Mouse (Mus musculus): ENCODE data around the gene Klhdc3. TPM values are rescaled to one million over a fixed set of nuclear protein-coding genes. Genes with fewer than 3 reads are reported as not detected.

The Klhdc3 gene
- 82.7 TPM for polyA plus RNA-seq (2017; shearing (Covaris generic))

DNA sequence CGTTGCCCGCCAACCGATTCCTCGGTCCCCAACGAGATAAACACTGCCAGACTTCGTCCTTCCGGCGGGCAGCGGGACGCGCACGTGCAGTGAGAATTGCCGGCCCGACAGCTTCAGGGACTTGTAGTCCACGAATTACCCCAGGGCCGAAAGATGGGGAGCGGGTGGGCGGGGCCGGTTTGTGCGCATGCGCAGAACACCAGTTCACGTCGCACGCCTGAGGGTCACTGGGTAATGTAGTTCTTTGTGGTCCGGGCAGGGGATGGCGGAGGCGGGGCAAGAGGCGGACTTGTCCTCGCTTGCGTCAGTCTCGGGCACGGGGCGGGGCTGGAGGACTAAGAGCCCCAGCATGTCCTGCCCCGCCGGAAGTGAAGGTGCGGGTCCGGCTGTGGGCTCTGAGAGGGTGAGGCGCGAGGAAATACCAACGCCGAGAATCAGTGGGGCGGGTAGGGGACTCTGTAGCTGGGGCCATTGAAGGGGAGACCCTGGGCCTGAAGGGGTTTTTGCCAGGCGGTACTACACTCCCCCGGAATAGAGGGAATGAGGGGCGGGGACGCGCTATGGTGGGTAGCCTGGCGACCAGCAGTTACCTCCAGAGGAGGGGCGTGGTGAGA, at the start of gene Klhdc3:
Gene Klhdc3, minus strand, starts transcription at position 155 of the 614 bp plus-strand sequence.

DNA sequence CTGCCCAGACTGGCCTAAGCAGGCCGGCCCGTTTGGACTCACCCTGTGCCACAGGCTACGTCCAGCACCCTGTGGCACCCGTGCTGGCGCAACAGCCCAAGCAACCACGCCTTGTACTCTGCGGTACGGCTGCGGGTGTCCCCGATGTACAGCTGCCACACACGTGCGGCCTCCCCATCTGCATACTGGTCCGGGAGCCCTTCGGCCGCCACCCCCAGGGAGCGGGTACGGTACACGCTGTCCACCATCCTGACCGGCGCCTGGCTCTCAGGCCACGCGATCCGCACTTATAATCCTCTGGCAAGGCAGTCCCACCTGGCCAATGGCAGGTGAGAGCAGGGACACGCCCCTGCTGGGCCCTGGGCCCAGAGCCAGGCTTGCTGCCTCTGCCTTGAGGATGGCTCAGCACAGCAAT, 48.2 kb upstream of the Klhdc3 start, which contains the start of gene Gnmt:
Gene Gnmt, minus strand, starts transcription at position 265 of the 415 bp plus-strand sequence.

DNA sequence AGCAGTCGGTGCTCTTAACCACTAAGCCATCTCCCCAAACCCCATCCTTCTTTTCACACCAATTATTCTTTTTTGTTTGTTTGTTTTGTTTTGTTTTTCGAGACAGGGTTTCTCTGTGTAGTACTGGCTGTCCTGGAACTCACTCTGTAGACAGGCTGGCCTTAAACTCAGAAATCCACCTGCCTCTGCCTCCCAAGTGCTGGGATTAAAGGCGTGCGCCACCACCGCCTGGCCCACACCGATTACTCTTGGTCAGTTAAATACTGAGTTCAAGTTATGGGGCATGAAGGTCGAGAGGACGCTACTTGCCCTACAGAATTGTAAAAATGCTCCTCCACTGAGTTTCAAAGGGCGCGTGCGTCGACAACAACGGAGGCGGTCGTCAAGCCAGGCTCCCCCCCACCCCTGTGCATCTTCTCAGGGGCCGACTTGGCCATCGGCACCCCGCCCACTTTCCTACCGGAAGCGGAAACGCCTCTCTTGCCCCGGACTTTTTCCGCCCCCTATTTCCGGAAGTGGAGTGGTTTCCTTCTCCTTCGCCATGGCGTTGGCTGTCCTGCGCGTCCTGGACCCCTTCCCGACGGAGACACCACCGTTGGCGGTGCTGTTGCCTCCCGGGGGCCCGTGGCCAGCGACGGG, 30.4 kb upstream of the Klhdc3 start, which contains the start of gene Pex6:
Gene Pex6, plus strand, starts transcription at position 505 of the 639 bp plus-strand sequence.

GRCm38 (mm10) chr17:46704887-46705835, 24.4 kb upstream of the Klhdc3 start, which contains the start of gene Ppp2r5d:
Gene Ppp2r5d, minus strand, starts transcription at chr17:46705111.

DNA sequence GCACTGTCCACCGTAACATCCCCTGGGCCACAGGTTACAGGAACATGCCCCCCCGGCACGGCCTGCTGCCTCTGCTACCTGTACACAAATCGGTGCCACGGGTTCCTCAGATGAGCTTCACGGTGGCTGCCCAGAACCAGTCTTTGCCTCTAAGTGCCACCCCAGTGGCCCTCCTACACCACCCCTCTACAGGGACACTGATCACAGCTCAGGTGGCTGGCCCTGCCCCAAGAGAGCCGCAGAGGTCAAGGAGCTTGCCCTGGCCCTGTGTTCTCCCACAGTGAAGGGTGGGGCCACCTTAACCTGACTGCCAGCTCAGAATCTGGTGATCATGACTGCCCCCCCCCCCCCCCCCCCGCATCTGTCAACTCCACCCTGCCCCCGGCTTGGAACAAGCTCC, 2.3 kb downstream of the Klhdc3 start, which contains the start of gene Mea1:
Gene Mea1, plus strand, starts transcription at position 378 of the 400 bp plus-strand sequence.

DNA sequence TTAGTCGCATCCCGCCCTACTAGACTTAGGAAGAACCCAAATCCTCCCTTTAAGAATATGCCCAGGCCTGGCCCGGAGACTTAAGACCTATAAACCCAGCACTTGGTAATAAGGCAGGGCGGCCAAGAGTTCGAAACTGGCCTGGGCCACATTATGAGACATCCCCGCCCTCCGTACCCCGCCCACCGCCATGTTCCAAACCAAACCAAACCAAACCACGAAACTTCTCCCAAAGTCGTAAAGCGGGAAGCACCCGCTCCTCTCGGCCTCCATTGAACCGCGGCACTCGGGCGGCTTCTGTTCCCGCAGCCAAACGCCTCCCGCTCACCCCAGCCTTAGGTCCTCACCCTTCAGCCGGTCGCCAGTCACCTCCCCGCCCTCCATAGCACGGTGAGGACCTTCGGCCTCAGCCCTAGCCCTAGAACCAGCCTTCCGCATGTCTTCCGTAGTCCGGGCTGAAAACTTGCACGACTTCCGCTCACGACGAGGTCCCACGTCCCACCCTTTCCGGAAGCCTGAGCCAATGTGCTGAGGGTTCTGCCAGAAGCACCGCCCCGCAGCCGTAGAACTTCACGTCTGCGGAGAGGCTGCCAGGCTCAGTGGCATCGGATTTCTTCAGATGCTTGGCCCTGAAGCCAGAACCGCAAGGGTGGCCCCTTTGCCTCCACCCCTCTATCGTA, 6.7 kb downstream of the Klhdc3 start, which contains the start of gene Rrp36:
Gene Rrp36, minus strand, starts transcription at position 503 of the 680 bp plus-strand sequence.

DNA sequence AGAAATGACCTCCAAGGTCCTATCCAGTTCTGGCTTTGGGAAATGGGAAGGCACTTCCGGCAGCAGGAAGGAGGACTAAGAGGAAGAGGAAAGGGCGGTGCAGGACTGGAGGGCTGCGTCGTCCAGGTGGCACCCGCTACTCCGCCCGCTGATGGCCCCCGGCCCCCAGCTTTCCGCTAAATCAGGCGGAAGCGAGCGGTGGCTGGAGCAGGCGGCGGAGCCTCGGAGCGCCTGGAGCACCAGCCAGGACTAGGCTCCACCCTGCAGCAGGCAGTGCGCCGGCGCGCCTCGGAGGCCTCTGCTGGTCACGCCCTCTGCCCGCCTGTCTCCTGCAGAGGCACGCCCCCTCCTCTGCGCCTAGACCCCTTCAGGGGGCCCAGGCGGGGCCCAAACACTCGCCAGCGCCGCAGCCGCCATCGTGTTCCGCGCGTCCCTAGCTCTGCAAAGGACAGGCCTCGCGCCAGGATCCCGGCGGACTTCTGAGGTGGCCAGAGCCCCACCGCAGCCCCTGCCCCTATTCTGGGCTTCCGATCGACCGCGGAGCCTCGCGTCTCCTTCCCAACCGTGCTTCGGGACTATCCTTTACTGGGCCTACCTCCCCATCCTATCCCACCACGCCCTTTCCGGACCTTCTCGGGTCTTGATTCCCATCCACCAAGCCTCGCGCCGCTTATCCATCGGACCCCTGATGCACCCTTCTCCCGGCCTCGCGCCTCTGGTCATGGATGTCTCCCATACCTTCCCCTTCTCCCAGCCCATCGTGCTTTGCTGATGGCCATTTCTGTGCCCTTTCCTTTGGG, 30.3 kb downstream of the Klhdc3 start, which contains the start of gene Cul7:
Gene Cul7, plus strand, starts transcription at position 106 of the 800 bp plus-strand sequence.

DNA sequence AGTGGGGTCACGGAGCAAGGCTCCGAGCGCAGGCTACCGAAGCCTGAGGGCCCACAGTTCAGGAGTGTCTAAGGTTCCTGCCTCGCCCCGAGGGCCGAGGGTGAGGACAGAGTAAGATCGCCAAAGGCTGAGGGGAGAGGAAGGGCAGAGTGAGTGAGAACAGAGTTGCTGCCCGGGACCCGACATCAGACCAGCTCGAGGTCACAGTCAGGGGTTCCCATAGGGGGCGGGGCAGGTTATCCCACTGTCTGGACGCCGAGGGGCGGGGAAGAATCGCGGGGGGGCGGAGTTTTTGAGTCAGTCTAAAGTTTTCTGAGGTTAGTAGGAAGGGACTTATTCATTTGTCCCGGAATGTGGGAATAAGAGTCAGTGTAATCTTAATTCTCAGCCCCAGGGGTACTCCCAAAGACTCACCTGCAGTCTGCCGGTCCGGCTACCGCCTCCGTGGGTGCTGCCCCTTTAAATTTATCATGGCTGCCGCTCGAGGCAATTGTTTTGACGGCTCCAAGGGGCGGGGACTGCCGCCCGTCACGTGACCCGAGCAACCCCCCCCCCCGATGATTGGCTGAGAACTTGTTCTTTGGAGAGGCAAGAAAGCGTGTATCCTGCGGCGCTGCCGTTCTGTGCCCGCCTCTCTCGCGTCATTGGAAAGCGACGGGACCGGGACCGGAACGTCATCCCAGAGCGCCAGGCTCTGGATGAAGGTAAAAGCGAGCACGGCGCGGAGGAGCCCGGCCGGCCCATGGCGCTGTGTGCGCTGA, 35.0 kb downstream of the Klhdc3 start, which contains the start of the genes Klc4 and Mrpl2:
Gene Klc4, minus strand, starts transcription at position 462 of the 761 bp plus-strand sequence.
Gene Mrpl2, plus strand, starts transcription at position 669 of the 761 bp plus-strand sequence.

DNA sequence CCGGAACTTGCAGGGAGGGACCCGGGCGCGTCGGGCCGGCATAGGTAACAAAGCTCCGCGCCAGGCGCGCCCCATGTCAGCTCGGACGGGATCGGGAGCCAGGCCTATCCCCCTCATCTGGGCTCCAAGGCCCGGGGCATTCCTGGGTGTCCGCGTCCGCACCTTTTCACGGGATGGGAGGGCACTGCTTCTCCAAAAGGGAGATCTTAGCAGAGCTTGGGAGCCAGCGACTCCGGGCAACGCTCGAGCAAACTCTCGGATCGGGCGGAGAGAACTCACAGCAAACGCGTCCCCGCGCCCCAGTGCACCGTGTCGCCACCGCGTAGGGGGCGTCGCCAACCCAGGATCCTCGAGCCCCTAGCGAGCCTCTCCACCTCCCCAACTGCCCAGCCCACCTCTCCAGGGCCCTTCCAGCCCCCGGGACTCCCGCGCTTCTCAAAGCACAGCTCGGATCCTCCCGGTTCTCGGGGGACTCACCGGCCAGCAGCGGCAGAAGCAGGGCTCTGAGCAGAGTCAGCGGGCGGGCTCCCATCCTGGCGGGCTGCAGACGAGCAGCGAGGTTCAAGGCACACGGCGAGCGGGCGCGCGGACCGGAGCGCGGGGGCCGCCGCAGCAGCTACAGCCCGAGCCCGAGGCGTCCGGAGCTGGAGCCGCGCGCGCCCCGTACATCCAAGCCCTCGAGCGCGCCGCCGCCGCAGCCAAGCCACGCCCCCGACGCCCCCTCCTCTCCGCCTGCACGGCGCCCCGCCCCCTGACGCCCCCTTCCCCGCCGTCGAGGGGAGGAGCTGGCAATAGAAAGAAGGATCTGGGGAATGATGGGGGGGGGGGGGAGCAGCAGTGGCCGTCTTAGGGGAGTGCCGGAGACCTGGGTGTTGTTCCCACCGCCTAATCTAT, 51.7 kb downstream of the Klhdc3 start, which contains the start of gene Ptk7:
Gene Ptk7, minus strand, starts transcription at position 714 of the 894 bp plus-strand sequence.

Other genes with a start within 250 kb of the Klhdc3 start
- not detected for gene Slc22a7, start 242.5 kb downstream of the Klhdc3 start, polyA plus RNA-seq (2017; shearing (Covaris generic))
- 0.13 TPM for gene Ttbk1, start 193.2 kb downstream of the Klhdc3 start, polyA plus RNA-seq (2017; shearing (Covaris generic))
- 0.96 TPM for gene Dnph1, start 184.2 kb downstream of the Klhdc3 start, polyA plus RNA-seq (2017; shearing (Covaris generic))
- gene Cul9, start 134.5 kb downstream of the Klhdc3 start, polyA plus RNA-seq (2017; shearing (Covaris generic)) = 5.4 TPM
- gene Srf, start 124.7 kb downstream of the Klhdc3 start, polyA plus RNA-seq (2017; shearing (Covaris generic)) = 26.4 TPM
- gene Ptk7, start 51.4 kb downstream of the Klhdc3 start, polyA plus RNA-seq (2017; shearing (Covaris generic)) = not detected
- 17.7 TPM for gene Klc4, start 34.9 kb downstream of the Klhdc3 start, polyA plus RNA-seq (2017; shearing (Covaris generic))
- 34.7 TPM for gene Mrpl2, start 34.7 kb downstream of the Klhdc3 start, polyA plus RNA-seq (2017; shearing (Covaris generic))
- 1.5 TPM for gene Cul7, start 30.6 kb downstream of the Klhdc3 start, polyA plus RNA-seq (2017; shearing (Covaris generic))
- gene Rrp36, start 6.6 kb downstream of the Klhdc3 start, polyA plus RNA-seq (2017; shearing (Covaris generic)) = 36.3 TPM
- gene Mea1, start 2.1 kb downstream of the Klhdc3 start, polyA plus RNA-seq (2017; shearing (Covaris generic)) = 81.7 TPM
- 49.9 TPM for gene Ppp2r5d, start 24.2 kb upstream of the Klhdc3 start, polyA plus RNA-seq (2017; shearing (Covaris generic))
- gene Pex6, start 30.5 kb upstream of the Klhdc3 start, polyA plus RNA-seq (2017; shearing (Covaris generic)) = 27.2 TPM
- not detected for gene Gnmt, start 48.3 kb upstream of the Klhdc3 start, polyA plus RNA-seq (2017; shearing (Covaris generic))
- 42.4 TPM for gene Cnpy3, start 71.3 kb upstream of the Klhdc3 start, polyA plus RNA-seq (2017; shearing (Covaris generic))
- not detected for gene Ptcra, start 82.8 kb upstream of the Klhdc3 start, polyA plus RNA-seq (2017; shearing (Covaris generic))
- gene 2310039H08Rik, start 91.7 kb upstream of the Klhdc3 start, polyA plus RNA-seq (2017; shearing (Covaris generic)) = 22.3 TPM
- 71.3 TPM for gene Rpl7l1, start 101.8 kb upstream of the Klhdc3 start, polyA plus RNA-seq (2017; shearing (Covaris generic))
- gene Bicral, start 177.6 kb upstream of the Klhdc3 start, polyA plus RNA-seq (2017; shearing (Covaris generic)) = 17.5 TPM
- 25.9 TPM for gene Tbcc, start 209.8 kb upstream of the Klhdc3 start, polyA plus RNA-seq (2017; shearing (Covaris generic))
- 0.22 TPM for gene Prph2, start 229.5 kb upstream of the Klhdc3 start, polyA plus RNA-seq (2017; shearing (Covaris generic))